Mouse (Mus musculus): Measurements from ENCODE around the gene BC005537. TPM values are rescaled to one million over a fixed set of nuclear protein-coding genes. Genes with fewer than 3 reads are reported as not detected.

Gene BC005537
- polyA plus RNA-seq, 1 experiment from 2014 or later = 18.3 TPM

Other genes with a start within 250 kb of the BC005537 start
- 9.4 and 11.4 TPM in 2 replicates for gene Ripor2, start 219.5 kb upstream of the BC005537 start, polyA plus RNA-seq (2014; fragmentation: Nextera tagmentation; extraction: Ambion mirVana)
- gene Armh2, start 60.4 kb upstream of the BC005537 start, polyA plus RNA-seq (2014; fragmentation: Nextera tagmentation; extraction: Ambion mirVana) = not detected in 2 replicates
- 212 and 218 TPM in 2 replicates for gene Gmnn, start 39.7 kb upstream of the BC005537 start, polyA plus RNA-seq (2014; fragmentation: Nextera tagmentation; extraction: Ambion mirVana)
- gene Acot13, start 29.9 kb downstream of the BC005537 start, polyA plus RNA-seq (2014; fragmentation: Nextera tagmentation; extraction: Ambion mirVana) = 88.1 and 95.1 TPM in 2 replicates
- gene Tdp2, start 30.0 kb downstream of the BC005537 start, polyA plus RNA-seq (2014; fragmentation: Nextera tagmentation; extraction: Ambion mirVana) = 55.4 and 59.6 TPM in 2 replicates
- 0.40 TPM in 1 of 2 replicates, not detected in the other for gene D130043K22Rik, start 43.5 kb downstream of the BC005537 start, polyA plus RNA-seq (2014; fragmentation: Nextera tagmentation; extraction: Ambion mirVana)
- gene Aldh5a1, start 136.0 kb downstream of the BC005537 start, polyA plus RNA-seq (2014; fragmentation: Nextera tagmentation; extraction: Ambion mirVana) = 4.0 and 4.3 TPM in 2 replicates
- 0.48 and 0.61 TPM in 2 replicates for gene Gpld1, start 141.5 kb downstream of the BC005537 start, polyA plus RNA-seq (2014; fragmentation: Nextera tagmentation; extraction: Ambion mirVana)
- gene Mrs2, start 218.7 kb downstream of the BC005537 start, polyA plus RNA-seq (2014; fragmentation: Nextera tagmentation; extraction: Ambion mirVana) = 21.3 and 21.8 TPM in 2 replicates